Mouse (Mus musculus) fibroblast of lung, adult 2 months (primary cell): ENCODE data around the gene Arhgap24.

ENCODE experiments used
- DNase-seq: peaks from one replicate; pipeline ENCODE4 v3.0.0-alpha.2; 2011; ENCODE audit warnings: low read depth

The Arhgap24 gene

DNA sequence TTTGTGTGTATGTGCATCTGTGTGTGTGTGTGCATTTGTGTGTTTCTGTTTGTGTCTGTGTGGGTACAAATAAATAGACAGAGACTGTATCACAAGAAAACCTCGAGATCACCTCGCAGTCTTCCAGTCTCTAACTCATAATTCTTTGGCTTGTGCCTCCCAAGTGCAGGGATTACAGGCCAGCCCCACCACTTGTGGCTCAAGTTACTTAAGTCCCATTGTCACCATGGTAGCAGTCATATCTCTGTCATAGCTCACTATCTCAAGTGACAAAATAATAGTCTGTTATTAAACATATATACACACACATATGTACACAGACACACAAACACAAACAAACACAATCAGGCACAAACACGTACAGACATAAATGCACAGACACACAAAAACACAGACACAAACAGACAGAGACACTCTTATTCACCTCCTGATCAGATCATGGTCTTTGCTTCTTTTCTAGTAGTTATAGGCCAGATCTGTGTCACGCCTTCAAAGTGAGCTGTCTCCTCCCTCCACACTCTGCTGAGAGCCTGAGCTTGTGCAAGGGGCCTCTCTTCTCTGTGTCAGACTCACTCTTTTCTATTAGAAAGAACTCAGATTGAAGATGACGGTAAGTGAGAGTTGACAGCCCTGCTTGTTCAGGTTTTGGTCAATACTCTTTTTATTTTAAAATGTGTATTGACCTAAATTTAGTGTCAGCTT is 261.5 kb downstream of the Arhgap24 start:
- no peak for DNase-seq

DNA sequence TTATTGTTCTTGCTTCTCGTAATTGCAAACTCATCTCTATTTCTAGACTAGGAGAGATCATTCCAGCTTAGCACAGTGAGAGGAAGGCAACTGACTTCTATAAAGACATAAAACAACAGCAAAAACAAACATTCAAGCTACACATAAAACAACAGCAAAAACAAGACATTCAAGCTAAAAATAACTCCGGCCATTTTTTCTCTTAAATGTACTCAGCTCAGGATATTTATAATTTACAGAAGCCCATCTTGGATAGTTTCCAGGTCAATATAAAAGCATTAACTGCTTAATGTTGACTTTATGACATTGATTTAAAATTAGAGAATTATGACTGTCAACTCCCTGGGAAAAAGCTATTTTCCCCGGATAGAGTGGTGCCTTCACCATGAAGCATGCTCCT is 262.2 kb downstream of the Arhgap24 start:
- no peak for DNase-seq

DNA sequence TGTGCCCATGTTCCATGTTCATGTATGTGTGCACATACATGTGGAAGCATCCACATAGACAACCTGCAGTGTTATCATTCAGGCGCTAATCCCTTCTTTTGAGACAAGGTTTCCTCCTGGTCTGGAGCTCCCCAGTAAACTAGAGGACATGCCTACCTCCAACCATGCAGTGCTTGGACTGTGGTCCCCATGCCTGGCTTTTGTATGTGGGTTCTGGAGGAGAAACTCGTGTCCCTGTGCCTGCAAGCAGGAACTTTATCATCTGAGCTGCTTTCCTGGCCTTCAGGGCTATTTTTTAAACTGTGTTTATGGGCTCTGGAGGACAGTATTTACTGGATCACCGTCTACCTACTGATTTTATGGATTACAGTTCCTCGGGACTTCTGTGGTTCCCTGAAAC is 262.9 kb downstream of the Arhgap24 start:
- DNase-seq, result no peak

DNA sequence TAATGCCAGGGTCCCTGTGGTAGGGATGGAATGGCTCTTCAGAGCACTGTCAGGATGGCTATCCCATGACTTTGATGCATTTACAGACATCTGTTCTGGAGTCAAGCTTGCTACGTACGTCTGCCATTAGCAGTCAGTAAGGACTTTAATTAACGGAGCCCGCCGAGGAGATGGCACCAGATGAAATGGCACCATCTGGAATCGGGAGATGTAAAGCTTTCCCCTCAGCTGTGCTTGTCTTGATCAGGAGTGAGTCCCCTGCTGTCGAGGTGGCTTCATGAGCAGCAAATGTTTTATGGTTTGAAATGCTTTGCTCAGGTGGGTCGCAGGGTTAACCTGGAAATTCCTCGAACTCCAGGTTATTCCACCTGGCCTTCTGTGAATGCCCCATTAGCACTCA is 267.0 kb downstream of the Arhgap24 start:
- no peak for DNase-seq

DNA sequence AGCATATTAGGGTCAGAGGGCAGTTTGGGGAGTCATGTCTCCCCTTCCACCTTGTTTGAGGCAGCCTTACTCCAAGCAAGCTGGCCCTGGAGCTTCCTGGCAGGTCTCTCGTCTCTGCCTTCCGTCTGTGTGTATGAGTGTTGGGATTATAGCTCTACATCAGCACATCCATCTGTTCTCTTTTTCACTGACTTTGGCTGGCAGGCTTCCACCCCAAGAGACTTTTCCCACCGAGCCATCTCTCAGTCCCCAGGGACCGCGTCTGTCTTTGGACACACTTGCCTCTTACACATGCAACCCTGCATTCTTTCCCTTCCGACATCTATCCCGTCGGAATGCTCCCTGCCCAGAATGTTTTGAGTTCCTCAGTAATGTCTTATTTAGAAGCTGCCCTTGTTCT is 267.8 kb downstream of the Arhgap24 start:
- no peak for DNase-seq

DNA sequence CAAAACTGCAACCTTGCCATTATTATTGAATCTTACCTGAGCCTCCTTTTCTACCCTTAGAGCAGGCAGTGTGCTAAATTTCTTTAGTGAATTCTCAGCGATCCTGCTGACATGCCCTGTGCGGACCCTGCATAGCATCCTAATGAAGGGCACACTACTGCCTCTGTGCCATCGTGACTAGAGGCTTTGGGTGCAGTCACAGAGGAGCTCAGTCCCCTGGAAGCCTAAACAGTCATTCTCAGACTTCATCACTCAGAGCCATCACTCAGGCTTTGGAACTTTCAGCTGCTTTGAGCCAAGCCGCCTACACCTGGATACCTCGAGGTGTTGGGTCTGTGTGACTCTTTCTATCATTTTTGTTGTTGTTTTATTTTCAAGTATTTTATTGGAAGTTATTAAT is 269.5 kb downstream of the Arhgap24 start:
- DNase-seq, result no peak

DNA sequence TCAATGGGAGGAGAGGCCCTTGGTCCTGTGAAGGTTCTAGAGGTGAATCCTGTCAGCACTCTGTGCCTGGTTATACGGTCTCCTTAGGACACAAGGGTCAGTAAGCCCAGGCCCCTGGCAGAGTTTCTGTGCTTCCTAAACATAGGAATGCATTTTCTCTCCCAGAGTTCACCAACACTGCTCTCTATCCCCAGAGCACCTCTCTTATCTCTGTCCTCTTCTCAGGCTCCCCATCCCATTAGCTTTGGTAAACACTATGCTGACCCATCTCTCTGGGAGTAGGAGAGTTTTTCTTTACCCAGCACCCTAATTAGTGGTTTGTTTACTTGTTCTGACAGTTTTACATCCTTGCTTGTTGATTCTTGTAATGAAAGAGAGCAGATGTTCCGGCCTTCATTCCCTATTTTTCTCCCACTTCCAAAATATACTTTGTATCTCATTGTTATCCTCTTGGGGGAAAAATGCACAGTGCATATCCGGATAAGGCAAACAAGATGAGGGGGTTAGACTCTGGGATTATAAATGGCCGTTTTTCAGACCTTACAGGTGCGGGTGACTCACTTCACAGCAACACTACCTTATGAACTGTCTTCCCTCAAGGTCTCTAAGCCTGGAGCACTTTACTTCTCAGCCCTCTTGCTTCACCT is 270.6 kb downstream of the Arhgap24 start:
- no peak for DNase-seq

DNA sequence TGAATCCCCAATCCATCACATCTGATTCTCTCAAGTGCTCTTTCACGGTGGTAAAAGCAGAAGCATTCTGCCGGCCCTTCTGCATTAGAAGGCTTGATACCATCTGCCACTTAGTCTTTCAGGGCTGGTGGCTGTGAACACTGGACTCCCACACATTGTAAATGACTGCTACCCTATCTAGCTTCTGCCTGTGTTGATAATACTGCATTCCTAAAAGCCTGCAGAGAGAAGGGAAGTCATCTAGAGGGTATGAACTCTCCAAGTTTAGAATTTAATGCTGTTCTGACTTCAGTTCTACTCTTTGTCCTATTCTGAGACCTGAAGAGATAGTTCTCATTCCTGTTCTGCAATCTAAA is 271.1 kb downstream of the Arhgap24 start:
- DNase-seq, result no peak

DNA sequence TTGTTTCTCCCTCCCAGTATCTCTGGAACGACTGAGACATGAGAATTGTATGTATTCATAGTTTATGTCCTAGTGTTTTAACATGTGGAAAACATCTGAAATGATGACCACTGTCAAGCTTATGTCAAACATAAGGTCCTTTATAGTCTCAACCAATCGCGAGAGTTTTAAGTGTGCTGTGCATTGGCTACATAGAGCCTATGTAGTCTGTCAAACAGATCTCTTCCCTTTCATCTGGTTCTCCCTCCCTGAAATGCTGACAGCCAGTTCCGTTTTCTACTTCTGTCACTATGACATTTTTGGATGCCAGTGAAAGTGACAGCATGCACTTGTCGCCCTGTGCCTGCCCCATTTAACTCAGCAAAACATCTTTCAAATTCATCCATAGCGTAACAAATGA is 275.8 kb downstream of the Arhgap24 start:
- DNase-seq, result no peak

DNA sequence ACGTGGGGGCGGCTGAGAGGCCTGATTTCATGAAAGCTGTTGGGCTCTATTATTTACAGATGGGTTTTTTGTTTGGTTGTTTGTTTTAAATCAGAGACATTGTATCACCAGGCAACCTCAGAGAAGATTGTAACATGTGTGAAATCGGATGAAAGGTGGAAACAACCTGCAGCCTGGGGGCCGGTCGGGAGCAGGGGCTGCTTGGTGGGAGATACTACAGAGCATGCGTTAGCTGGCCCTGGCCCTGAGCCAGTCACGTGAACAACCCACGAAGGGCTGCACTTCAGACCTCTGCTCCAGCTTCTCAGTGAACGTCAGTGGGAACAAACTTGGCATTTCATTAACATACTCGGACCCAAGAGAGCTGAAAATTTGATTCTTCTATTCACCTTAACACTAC is 284.5 kb downstream of the Arhgap24 start:
- DNase-seq, result no peak

DNA sequence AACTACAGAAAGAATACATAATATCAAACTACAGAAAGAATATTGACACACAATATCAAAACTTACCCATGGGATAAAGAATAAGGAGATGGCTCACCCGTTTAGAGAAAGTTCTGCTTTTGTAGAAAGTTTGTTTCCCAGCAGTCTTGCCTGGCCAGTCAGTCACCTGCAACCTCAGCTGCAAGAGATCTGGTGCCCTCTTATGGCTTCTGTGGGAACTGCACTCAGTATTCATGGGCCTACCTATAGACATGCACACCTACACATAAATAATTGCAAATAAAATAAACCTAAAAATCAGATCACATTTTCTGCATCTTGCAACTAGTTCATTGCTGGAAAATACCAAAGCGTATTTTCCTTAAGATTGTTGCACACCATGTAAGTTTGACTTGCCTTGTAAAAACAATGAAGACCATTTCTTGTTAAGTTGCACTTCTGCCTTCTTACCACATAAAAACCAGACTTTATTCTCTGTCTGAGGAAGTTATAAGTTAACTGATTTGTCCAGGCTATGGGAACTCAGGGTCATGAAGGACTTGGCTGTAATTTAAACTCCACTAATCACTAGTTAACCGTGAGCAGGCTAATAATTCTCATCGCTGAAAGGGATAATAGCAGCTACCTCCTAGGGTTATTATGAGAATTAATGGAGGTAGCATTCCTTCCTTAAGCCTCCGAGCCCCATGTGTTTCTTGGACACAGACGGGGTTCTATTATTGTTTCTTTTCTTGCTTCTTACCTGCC is 285.3 kb downstream of the Arhgap24 start:
- DNase-seq, result no peak

DNA sequence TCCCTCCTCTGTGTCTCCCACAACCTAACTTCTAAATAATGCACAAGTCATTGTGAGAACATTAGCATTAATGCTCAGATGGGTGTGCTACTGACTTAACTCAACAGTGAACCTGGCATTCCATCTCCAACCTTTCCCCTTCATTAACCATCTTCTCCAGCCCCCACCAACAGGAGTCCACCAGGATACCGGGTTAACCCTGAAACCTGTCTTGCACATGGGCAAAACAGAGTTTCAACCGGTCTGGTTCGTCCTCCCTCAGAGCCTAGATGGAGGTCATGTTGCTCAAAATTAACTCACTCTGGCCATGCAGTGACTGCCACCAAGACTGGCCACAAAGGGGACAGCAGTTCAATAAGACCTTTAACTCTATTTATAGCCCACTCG is 285.9 kb downstream of the Arhgap24 start:
- no peak for DNase-seq

DNA sequence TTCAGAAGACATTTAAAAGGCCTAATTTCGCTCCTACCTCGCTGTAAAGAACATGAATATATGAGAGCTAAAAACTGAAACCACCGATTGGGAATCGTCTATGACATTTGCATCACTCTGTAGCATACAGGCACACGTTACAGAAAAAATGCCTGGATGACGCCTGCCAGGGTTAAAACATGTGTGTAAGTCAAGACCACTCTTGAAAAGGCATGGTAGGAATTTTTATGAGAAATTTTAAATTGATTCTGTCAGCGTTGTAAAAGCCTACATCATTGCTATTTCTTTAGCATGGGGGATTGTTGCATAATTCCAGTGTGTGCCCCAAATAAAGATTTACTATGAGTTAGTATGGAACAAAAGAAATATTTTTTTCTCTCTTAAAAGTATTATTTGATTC is 286.6 kb downstream of the Arhgap24 start:
- DNase-seq, result no peak

DNA sequence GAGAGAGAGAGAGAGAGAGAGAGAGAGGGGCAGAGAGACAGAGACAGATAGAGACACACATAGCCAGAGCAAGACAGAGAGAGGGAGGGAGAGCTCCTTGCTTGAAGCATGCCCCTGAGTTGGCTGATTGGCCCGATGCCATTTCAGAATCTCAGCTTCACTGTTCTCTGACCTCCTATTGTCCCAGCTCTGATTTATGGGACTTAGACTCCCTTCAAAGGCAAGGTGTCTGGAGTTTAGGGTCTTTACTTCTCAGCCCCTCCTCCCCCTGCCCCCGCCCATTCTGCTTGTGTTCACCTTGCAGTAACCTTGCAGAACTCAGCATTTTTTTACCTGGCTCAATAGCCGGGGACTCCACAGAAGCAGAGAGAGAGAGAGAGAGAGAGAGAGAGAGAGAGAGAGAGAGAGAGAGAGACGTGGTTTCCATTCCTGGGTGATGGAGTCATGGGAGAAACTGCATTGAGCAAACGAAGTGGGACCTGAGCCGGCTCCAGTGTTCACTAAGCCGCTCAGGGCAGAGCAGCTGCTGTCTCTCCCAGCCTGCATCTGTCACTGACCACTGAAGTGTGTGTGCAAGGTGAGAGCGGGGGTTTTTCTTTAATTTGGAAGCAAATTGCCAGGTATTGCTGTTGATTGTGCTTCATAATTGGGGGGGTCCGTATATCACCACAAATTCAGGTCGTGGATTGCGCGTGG is 287.3 kb downstream of the Arhgap24 start:
- DNase-seq, result no peak

DNA sequence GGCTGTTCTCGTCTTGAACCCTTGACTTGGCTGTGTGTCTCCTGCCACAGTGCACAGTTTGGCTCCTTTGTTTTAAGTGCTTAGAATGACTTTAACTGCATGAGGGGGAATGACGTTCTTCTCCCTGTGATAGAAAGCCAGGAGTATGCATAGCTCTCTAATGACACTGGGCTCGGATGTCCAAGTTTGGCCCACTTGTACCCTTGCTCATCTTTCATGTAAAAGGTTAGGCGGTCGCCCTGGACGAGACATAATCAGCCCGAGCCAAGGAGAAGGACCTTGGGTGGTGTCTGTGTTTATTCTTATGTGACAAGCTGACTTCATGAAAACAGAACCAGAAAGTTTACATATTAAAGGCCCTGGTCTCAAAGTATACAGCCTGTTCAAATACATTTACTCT is 289.4 kb downstream of the Arhgap24 start:
- DNase-seq, result no peak

DNA sequence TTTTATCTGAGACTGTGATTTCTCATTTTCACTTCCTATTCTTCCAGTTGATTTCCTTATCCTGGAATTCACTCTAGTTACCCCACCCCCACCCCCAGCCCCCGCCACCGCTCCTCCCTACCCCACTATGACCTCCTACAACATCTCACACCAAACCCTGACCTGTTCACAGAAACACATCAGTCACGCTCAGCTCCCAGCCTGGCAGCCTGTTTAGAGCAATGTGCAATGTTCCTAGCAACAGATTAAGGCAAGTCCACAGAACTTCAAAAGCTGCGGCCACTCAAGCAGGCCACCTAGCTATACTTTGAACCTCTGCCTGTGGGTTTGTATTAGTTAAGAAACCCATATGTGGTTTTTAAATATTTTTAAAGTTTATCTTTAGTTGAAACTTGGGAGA is 293.3 kb downstream of the Arhgap24 start:
- no peak for DNase-seq

DNA sequence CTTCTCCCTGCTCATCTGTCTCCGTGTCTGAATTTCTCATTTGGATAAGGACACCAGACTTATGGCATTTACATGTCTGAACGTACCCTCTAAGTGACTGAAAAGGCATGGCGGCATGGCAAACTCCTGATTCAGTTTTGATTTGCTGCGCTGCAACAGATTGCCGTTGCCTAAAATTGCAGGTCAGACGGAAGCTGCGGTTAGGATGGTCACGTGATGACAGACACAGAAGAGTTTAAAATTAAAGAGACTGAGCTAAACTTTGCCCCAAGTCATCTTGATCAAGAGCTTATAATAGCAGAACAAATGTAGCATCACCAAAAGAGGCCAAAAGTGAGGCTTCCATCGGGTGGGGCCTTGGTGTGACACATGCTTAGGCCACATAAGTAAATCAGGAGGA is 296.1 kb downstream of the Arhgap24 start:
- no peak for DNase-seq

DNA sequence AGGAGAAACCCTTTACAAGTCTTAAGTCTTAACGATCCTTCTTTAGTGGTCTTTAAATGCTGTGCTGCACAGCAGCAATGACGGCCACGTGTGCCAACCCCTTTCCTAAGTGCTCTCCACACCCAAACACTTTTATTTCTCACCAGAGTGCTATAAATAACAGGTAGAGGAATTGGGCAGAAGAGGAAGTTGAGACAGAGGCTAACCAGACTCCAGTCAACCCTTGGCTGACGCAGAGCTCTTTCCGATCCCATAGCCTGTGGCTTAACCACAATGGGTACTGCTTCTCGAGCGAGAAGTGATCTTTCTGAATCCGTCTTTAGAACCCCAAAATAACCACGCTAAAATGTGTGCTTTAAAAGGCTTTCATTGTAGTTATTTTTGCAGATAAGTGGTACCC is 296.7 kb downstream of the Arhgap24 start:
- DNase-seq, result peak; percentile 35

DNA sequence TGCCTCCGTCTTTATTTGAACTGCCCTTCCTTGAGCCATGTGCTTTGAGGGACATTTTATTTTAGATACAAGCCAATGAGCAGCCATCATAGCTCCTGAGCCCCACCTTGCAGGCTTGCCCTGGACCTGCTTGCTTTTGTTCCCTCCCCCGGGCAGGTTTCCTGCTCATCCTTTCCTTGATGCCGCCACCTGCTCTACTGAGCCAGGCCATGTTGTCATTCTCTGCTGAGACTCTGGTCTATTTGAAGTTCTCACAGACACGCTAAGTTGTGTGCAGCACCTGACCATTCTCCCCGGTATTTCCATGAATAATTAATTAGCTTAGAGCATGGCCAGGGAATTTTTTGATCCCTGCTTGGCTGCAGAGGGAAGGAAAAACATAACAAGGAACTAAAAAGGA is 297.1 kb downstream of the Arhgap24 start:
- no peak for DNase-seq

DNA sequence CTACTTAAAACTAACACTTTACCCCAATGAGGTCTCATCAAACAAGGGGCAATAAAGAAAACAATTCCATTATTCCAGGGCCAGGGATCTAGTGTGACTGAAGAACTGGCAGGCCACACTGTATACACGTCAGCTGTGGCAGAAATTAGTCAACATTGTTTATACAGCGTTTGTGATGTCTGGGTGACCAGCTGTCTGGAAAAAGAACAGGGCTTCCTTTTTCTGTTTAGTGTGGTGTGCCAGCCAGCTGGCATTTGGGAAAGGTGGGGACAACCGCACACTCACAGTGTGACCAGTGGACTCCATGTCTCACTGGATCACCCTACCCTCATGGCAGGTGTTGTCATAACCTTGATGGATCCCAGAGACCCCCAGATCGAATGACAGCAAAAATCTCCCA is 302.4 kb downstream of the Arhgap24 start:
- DNase-seq, result peak; percentile 30

DNA sequence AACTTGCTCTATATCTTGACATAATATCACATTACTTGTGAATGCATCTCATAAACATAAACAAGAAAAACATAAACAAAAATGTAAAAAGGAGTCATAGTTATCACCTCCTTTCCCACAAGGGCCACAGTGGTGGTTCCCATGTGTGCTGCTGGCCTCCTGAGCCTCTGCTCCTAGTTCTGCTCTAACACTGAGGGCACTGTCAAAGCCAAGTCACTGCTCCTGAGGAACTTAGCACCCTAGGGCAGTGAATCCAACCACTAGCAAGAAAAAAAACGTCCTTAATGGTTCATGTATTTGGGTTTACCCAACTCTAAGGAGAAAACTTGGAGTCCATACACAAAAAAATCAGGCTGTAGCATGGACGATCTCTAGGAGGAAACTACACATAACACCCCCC is 304.9 kb downstream of the Arhgap24 start:
- DNase-seq, result no peak

DNA sequence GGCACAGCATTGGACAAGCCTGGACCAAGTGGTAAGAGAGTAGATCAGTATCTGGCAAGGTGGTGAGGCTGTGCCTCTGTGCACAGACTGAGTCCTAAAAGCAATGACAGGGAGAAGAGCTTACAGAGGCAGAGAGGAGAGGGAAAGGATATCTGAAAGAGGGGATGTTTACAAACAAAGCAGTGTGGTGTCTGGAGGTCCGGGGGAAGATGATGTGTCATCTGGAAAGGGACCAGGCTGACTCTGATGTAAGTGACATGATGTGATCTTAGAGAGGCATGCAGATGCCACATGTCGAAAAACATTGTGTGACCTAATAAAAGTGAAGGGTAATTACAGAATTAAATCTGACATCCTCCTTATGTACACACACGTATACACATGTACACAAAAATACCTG is 307.2 kb downstream of the Arhgap24 start:
- no peak for DNase-seq

DNA sequence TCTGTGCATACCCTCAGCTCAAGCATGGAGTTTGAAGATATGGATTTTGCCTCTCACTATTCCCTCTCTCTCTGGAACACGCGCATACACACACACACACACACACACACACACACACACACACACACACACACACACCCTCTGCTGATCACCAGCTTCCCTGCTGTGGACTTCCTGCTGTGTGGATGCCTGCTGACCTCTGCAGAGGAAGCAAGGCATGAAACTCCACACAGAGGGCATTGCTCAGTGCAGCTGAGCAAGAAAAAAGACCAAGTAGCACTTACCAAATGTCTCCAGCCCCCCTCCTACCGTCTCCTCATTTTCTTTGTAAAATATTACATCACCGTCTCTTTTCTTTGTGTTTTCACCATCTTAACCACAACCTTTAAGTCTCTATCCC is 310.1 kb downstream of the Arhgap24 start:
- DNase-seq, result no peak
